Mouse (Mus musculus) CH12.LX (cell line): Measurements from ENCODE around the gene Vasp. TPM values are rescaled to one million over a fixed set of nuclear protein-coding genes. Genes with fewer than 3 reads are reported as not detected.

Experiments used
- DNase-seq: peaks from one replicate; pipeline ENCODE4 v3.0.0-alpha.2; 2013; ENCODE audit errors: extremely low read depth
- H3K27ac ChIP-seq: 2 replicates; pipeline ENCODE4 v1.5.1; 2012; ENCODE audit warnings: low read depth, mild to moderate bottlenecking, control low read depth, moderate library complexity; ENCODE audit not compliant: insufficient read depth
- H3K27me3 ChIP-seq: replicated peaks from 2 replicates; pipeline ENCODE3; 2012; ENCODE audit warnings: inconsistent platforms
- H3K36me3 ChIP-seq, 2 experiments: replicated peaks in 1 of 2; 2 replicates each; pipeline versions ENCODE3 to v1.6.1; 2012; ENCODE audit warnings: inconsistent platforms in 1 of 2, low read length in 1 of 2, mild to moderate bottlenecking in 1 of 2, mixed read lengths in 1 of 2, moderate library complexity in 1 of 2; ENCODE audit not compliant: control insufficient read depth in 1 of 2, insufficient read depth in 1 of 2
- H3K4me1 ChIP-seq, 2 experiments: 2 replicates each; pipeline ENCODE4 v1.6.1; 2012; ENCODE audit warnings: inconsistent platforms in 1 of 2, moderate library complexity in 1 of 2; ENCODE audit not compliant: insufficient read depth in 2 of 2, control insufficient read depth in 1 of 2
- H3K4me2 ChIP-seq: 2 replicates; pipeline ENCODE4 v1.6.1; 2012; ENCODE audit warnings: low read depth, mild to moderate bottlenecking, control low read depth; ENCODE audit not compliant: poor library complexity, insufficient read depth, severe bottlenecking
- H3K4me3 ChIP-seq, 3 experiments: fragments of 150-350 bp in 1 of 3; sonication (generic) in 1 of 3; replicated peaks in 1 of 3; 2 replicates each; pipeline versions ENCODE3 to v1.5.1; 2011 to 2012; ENCODE audit warnings: low read depth in 2 of 3, low read length in 2 of 3, mild to moderate bottlenecking in 2 of 3, moderate library complexity in 2 of 3, control low read depth in 1 of 3, improper control_type of control experiment in 1 of 3, inconsistent platforms in 1 of 3, mixed read lengths in 1 of 3; ENCODE audit not compliant: poor library complexity in 1 of 3
- H3K79me2 ChIP-seq: replicated peaks from 2 replicates; pipeline ENCODE4 v1.6.1; 2012; ENCODE audit warnings: mild to moderate bottlenecking, moderate library complexity; ENCODE audit not compliant: control insufficient read depth, poor library complexity, insufficient read depth, severe bottlenecking; ENCODE audit errors: extremely low read depth
- H3K9ac ChIP-seq: 2 replicates; pipeline ENCODE4 v1.6.1; 2012; ENCODE audit warnings: low read depth, mild to moderate bottlenecking, control low read depth, moderate library complexity; ENCODE audit not compliant: insufficient read depth
- H3K9me3 ChIP-seq: replicated peaks from 2 replicates; pipeline ENCODE3; 2012; ENCODE audit warnings: low read length, inconsistent platforms, mixed read lengths
- BHLHE40 ChIP-seq: IDR thresholded peaks from 2 replicates; pipeline ENCODE4 v1.6.1; 2011; ENCODE audit warnings: mild to moderate bottlenecking, low read depth, low read length, improper control_type of control experiment
- CHD1 ChIP-seq: IDR thresholded peaks from 2 replicates; pipeline ENCODE4 v1.6.1; 2012; ENCODE audit warnings: low read depth, low read length, improper control_type of control experiment, inconsistent platforms
- CHD2 ChIP-seq: IDR thresholded peaks from 2 replicates; pipeline ENCODE4 v1.6.1; 2011; ENCODE audit warnings: low read length, improper control_type of control experiment
- CTCF ChIP-seq, 2 experiments: IDR thresholded peaks in 1 of 2; conservative IDR thresholded peaks in 1 of 2; 2 replicates each; pipeline ENCODE4 v1.5.1; 2011 to 2012; ENCODE audit warnings: low read depth in 2 of 2, low read length in 2 of 2, improper control_type of control experiment in 1 of 2, inconsistent platforms in 1 of 2, mild to moderate bottlenecking in 1 of 2, moderate library complexity in 1 of 2
- E2F4 ChIP-seq: IDR thresholded peaks from 2 replicates; pipeline ENCODE4 v1.6.1; 2011; ENCODE audit warnings: low read depth, low read length, improper control_type of control experiment; ENCODE audit not compliant: insufficient replicate concordance
- ELF1 ChIP-seq: IDR thresholded peaks from 2 replicates; pipeline ENCODE4 v1.6.1; 2014; ENCODE audit warnings: low read depth, mild to moderate bottlenecking, inconsistent platforms, low read length, improper control_type of control experiment
- EP300 ChIP-seq: IDR thresholded peaks from 2 replicates; pipeline ENCODE4 v1.6.1; 2011; ENCODE audit warnings: low read length, improper control_type of control experiment
- ETS1 ChIP-seq: conservative IDR thresholded peaks from 2 replicates; pipeline ENCODE4 v1.6.1; 2012; ENCODE audit warnings: low read depth, mild to moderate bottlenecking, inconsistent platforms, low read length, improper control_type of control experiment, moderate library complexity
- GABPA ChIP-seq: IDR thresholded peaks from 2 replicates; pipeline ENCODE4 v1.6.1; 2012; ENCODE audit warnings: low read depth, low read length, improper control_type of control experiment, inconsistent platforms; ENCODE audit not compliant: insufficient replicate concordance
- HCFC1 ChIP-seq: IDR thresholded peaks from 2 replicates; pipeline ENCODE4 v1.6.1; 2012; ENCODE audit warnings: low read depth, mild to moderate bottlenecking, inconsistent platforms, low read length, improper control_type of control experiment
- IRF4 ChIP-seq: IDR thresholded peaks from 2 replicates; pipeline ENCODE4 v1.6.1; 2014; ENCODE audit warnings: low read depth, mild to moderate bottlenecking, inconsistent platforms, low read length, improper control_type of control experiment
- JUN ChIP-seq: IDR thresholded peaks from 2 replicates; pipeline ENCODE4 v1.6.1; 2011; ENCODE audit warnings: low read depth, mild to moderate bottlenecking, low read length, improper control_type of control experiment, moderate library complexity; ENCODE audit not compliant: insufficient read depth
- JUND ChIP-seq: conservative IDR thresholded peaks from 2 replicates; pipeline ENCODE4 v1.6.1; 2011; ENCODE audit warnings: low read depth, low read length, improper control_type of control experiment
- KAT2A ChIP-seq: IDR thresholded peaks from 2 replicates; pipeline ENCODE4 v1.6.1; 2012; ENCODE audit warnings: low read length, improper control_type of control experiment, inconsistent platforms; ENCODE audit not compliant: insufficient replicate concordance
- MAFK ChIP-seq: IDR thresholded peaks from 2 replicates; pipeline ENCODE4 v1.6.1; 2011; ENCODE audit warnings: low read length, improper control_type of control experiment; ENCODE audit not compliant: insufficient replicate concordance
- MAX ChIP-seq: IDR thresholded peaks from 2 replicates; pipeline ENCODE4 v1.6.1; 2011; ENCODE audit warnings: low read length, improper control_type of control experiment
- MAZ ChIP-seq: IDR thresholded peaks from 2 replicates; pipeline ENCODE4 v1.6.1; 2012; ENCODE audit warnings: low read depth, mild to moderate bottlenecking, inconsistent platforms, low read length, improper control_type of control experiment, moderate library complexity
- MEF2A ChIP-seq: IDR thresholded peaks from 2 replicates; pipeline ENCODE4 v1.6.1; 2014; ENCODE audit warnings: low read depth, mild to moderate bottlenecking, inconsistent platforms, low read length, improper control_type of control experiment, borderline replicate concordance
- MXI1 ChIP-seq: IDR thresholded peaks from 2 replicates; pipeline ENCODE4 v1.6.1; 2011; ENCODE audit warnings: mild to moderate bottlenecking, low read depth, low read length, improper control_type of control experiment
- MYC ChIP-seq: IDR thresholded peaks from 2 replicates; pipeline ENCODE4 v1.6.1; 2011; ENCODE audit warnings: low read depth, mild to moderate bottlenecking, improper control_type of control experiment, low read length
- NELFE ChIP-seq: IDR thresholded peaks from 2 replicates; pipeline ENCODE4 v1.6.1; 2011; ENCODE audit warnings: low read depth, low read length, improper control_type of control experiment
- NRF1 ChIP-seq: IDR thresholded peaks from 2 replicates; pipeline ENCODE4 v1.6.1; 2014; ENCODE audit warnings: low read depth, mild to moderate bottlenecking, inconsistent platforms, low read length, improper control_type of control experiment, moderate library complexity
- PAX5 ChIP-seq: IDR thresholded peaks from 2 replicates; pipeline ENCODE4 v1.6.1; 2012; ENCODE audit warnings: low read length, inconsistent platforms, mixed read lengths
- POLR2A ChIP-seq: IDR thresholded peaks from 2 replicates; pipeline ENCODE4 v1.6.1; 2011; ENCODE audit warnings: low read depth, mild to moderate bottlenecking, improper control_type of control experiment, low read length
- POLR2AphosphoS2 ChIP-seq: IDR thresholded peaks from 2 replicates; pipeline ENCODE4 v1.6.1; 2011; ENCODE audit warnings: low read depth, low read length, improper control_type of control experiment
- RAD21 ChIP-seq: IDR thresholded peaks from 2 replicates; pipeline ENCODE4 v1.6.1; 2011; ENCODE audit warnings: low read depth, mild to moderate bottlenecking, low read length, improper control_type of control experiment, moderate library complexity
- RCOR1 ChIP-seq: conservative IDR thresholded peaks from 2 replicates; pipeline ENCODE4 v1.6.1; 2012; ENCODE audit warnings: low read depth, mild to moderate bottlenecking, inconsistent platforms, low read length, improper control_type of control experiment
- SIN3A ChIP-seq: IDR thresholded peaks from 2 replicates; pipeline ENCODE4 v1.6.1; 2012; ENCODE audit warnings: low read length, improper control_type of control experiment, inconsistent platforms
- SMC3 ChIP-seq: IDR thresholded peaks from 2 replicates; pipeline ENCODE4 v1.6.1; 2011; ENCODE audit warnings: low read depth, low read length, improper control_type of control experiment
- TBP ChIP-seq: conservative IDR thresholded peaks from 2 replicates; pipeline ENCODE4 v1.6.1; 2011; ENCODE audit warnings: low read depth, low read length, improper control_type of control experiment
- TCF12 ChIP-seq: IDR thresholded peaks from 2 replicates; pipeline ENCODE4 v1.6.1; 2014; ENCODE audit warnings: low read depth, mild to moderate bottlenecking, inconsistent platforms, low read length, improper control_type of control experiment
- UBTF ChIP-seq: IDR thresholded peaks from 2 replicates; pipeline ENCODE4 v1.6.1; 2012; ENCODE audit warnings: low read depth, mild to moderate bottlenecking, inconsistent platforms, low read length, improper control_type of control experiment, moderate library complexity
- USF1 ChIP-seq: IDR thresholded peaks from 2 replicates; pipeline ENCODE4 v1.6.1; 2014; ENCODE audit warnings: low read depth, mild to moderate bottlenecking, inconsistent platforms, low read length, improper control_type of control experiment
- USF2 ChIP-seq: conservative IDR thresholded peaks from 2 replicates; pipeline ENCODE4 v1.6.1; 2011; ENCODE audit warnings: low read depth, low read length, improper control_type of control experiment
- ZC3H11A ChIP-seq: IDR thresholded peaks from 2 replicates; pipeline ENCODE4 v1.6.1; 2012; ENCODE audit warnings: low read depth, mild to moderate bottlenecking, inconsistent platforms, low read length, improper control_type of control experiment
- ZKSCAN1 ChIP-seq: IDR thresholded peaks from 2 replicates; pipeline ENCODE4 v1.6.1; 2012; ENCODE audit warnings: low read depth, inconsistent platforms, low read length, improper control_type of control experiment, borderline replicate concordance
- ZMIZ1 ChIP-seq: IDR thresholded peaks from 2 replicates; pipeline ENCODE4 v1.6.1; 2012; ENCODE audit warnings: low read depth, mild to moderate bottlenecking, inconsistent platforms, low read length, improper control_type of control experiment
- ZNF384 ChIP-seq: IDR thresholded peaks from 2 replicates; pipeline ENCODE4 v1.6.1; 2012; ENCODE audit warnings: low read depth, low read length, improper control_type of control experiment, inconsistent platforms
- dilution Hi-C: fragments of 300-500 bp; cut with MboI; formaldehyde crosslinking; loops from 2 replicates; pipeline ENCODE4 v1.14.3; 2020; ENCODE audit warnings: low sequenced_read_pairs; ENCODE audit not compliant: extremely low pct_unique_long_range_greater_than_20kb, extremely low pct_ligation_motif_present
- in situ Hi-C: fragments of 300-500 bp; cut with MboI; formaldehyde crosslinking; loops from 3 replicates; pipeline ENCODE4 v1.14.3; 2019; ENCODE audit warnings: low sequenced_read_pairs, low pct_ligation_motif_present, low pct_unique_long_range_greater_than_20kb, mixed read lengths
- polyA plus RNA-seq: library from polyadenylated mRNA; unstranded; fragments of >175 nt; gene quantifications from 2 replicates; pipeline ENCODE4 v1.2.1, GENCODE M21; 2012; ENCODE audit warnings: low read depth; ENCODE audit not compliant: insufficient read length
- total RNA-seq, 2 experiments: library from RNA; depleted of rRNA; stranded (reverse); fragments of 300-350 nt in 1 of 2; fragments of >200 nt in 1 of 2; gene quantifications; 2 replicates each; pipeline ENCODE4 v1.2.3; 2012 to 2014

Vasp gene
- total and polyA plus RNA-seq, 3 experiments = 114 to 191 (median 125) TPM

DNA sequence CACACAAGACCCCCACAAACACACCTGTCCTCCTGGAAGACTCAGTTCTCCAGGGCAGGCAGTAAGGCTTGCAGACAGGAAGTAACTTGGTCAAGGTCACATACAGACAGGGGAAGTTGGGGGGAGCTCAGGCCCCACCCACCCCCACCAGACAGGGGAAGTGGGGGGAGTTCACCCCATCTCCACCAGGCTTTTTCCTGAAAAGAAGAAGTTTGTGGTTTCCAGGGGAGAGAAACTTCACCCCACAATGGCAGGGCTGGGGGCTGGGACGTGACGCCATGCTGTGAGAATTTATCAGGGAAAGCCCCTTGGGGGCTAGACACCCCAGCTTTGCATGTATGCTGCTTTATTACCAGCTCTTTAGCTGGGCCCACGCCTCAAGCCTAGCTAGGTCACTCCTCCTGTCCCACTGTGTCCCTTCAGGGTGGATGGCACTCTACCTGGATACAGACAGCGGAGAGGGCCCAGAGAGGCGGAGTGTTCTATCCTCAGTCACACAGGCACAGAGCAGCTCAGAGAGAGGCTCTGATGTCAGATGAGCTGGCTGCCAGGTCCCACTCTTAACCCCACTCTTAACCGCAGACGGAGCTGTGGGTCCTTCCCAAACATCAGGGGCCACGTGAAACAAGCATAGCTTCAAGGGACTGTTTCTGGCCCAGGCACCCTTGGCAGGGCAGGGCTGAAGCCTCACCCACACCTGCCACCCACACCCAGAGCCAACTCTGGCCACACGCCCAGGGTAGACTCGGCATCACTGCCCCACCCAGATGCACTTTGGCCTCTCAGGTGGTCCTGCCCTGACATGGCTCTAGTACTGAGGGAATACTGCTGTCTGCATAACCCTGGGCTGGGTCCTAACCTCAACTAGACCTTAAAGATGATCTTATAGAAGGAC, 5.4 kb downstream of the Vasp start:
- Histone ChIP-seq H3K27ac (peak overlapping the region; percentile 94), H3K36me3 (peaks cover 48 to 54% of the 10 kb centered on the region in 2 experiments), H3K27me3 (no peaks in the 10 kb centered on the region), H3K9me3 (no peaks in the 10 kb centered on the region), H3K9ac (peak overlapping the region; percentile 91), H3K4me2 (peak overlapping the region; percentile 59), H3K79me2 (peaks cover 62% of the 10 kb centered on the region), H3K4me1 (peaks cover 27 to 45% of the 10 kb centered on the region in 2 experiments), H3K4me3 (peak overlapping the region in 2 of 3 experiments; percentile 29 to 94)
- in situ Hi-C loops (no loop called here), dilution Hi-C loops (no loop called here)
- TF ChIP-seq TBP = no peak
- TF ChIP-seq ETS1 = peak; percentile 63
- TF ChIP-seq ZKSCAN1 = no peak
- no peak for TF ChIP-seq GABPA
- no peak for TF ChIP-seq UBTF
- no peak; the same call in 1 of the 2 replicates for TF ChIP-seq IRF4
- TF ChIP-seq RCOR1 = no peak
- TF ChIP-seq BHLHE40 = peak; percentile 38
- TF ChIP-seq ZMIZ1 = no peak
- TF ChIP-seq POLR2A = peak; percentile 56
- peak; percentile 43; the same call in 1 of the 2 replicates for TF ChIP-seq MAX
- TF ChIP-seq ZNF384 = no peak
- TF ChIP-seq MAFK = no peak
- peak; percentile 64; the same call in 1 of the 2 replicates for TF ChIP-seq MAZ
- 0 out of 2 replicates have a peak, but pooled peaks have one; percentile 34 for TF ChIP-seq CHD1
- no peak for TF ChIP-seq SMC3
- no peak for TF ChIP-seq RAD21
- no peak for TF ChIP-seq KAT2A
- no peak; the same call in 1 of the 2 replicates for TF ChIP-seq SIN3A
- no peak; the same call in 1 of the 2 replicates for TF ChIP-seq HCFC1
- TF ChIP-seq E2F4 = no peak
- TF ChIP-seq POLR2AphosphoS2 = no peak
- TF ChIP-seq PAX5 = no peak
- 0 out of 2 replicates have a peak, but pooled peaks have one; percentile 23 for TF ChIP-seq NELFE
- TF ChIP-seq JUN = no peak
- TF ChIP-seq EP300 = peak; percentile 55
- TF ChIP-seq USF1 = no peak
- TF ChIP-seq JUND = no peak
- no peak for TF ChIP-seq CTCF (conservative IDR thresholded peaks at IDR 0.05 in 1 of 2, IDR thresholded peaks at IDR 0.05 in 1 of 2; ENCODE audit: low read depth in 2 of 2, low read length in 2 of 2)
- TF ChIP-seq CHD2 = peak; percentile 79
- TF ChIP-seq MXI1 = peak; percentile 71
- TF ChIP-seq ELF1 = 0 out of 2 replicates have a peak, but pooled peaks have one; percentile 51
- no peak for TF ChIP-seq USF2
- peak; percentile 42; the same call in 1 of the 2 replicates for TF ChIP-seq TCF12
- TF ChIP-seq ZC3H11A = no peak
- no peak for TF ChIP-seq NRF1
- no peak; the same call in 1 of the 2 replicates for TF ChIP-seq MEF2A
- 0 out of 2 replicates have a peak, but pooled peaks have one; percentile 25 for TF ChIP-seq MYC
- peak; percentile 86 for DNase-seq
